Mouse (Mus musculus): ENCODE results near the gene Gm37419.

- TF ChIP-seq CTCF (IDR thresholded peaks at IDR 0.05) (peak; percentile 73), EP300 (IDR thresholded peaks at IDR 0.05) (peak; percentile 49; the same call in 1 of the 2 replicates)
Observed at GRCm38 (mm10) chr16:23967301-23967700, 21.0 kb upstream of the Gm37419 start.

All from lung, postnatal 0 days (tissue).